Mouse (Mus musculus) cerebellum, adult 2 months (tissue): ENCODE measurements around the gene Megf11.

Experiments
- CTCF ChIP-seq: fragments of 200-500 bp; IDR thresholded peaks from 2 replicates; pipeline ENCODE4 v1.5.1; 2011; ENCODE audit warnings: low read depth, mild to moderate bottlenecking, control low read depth, low read length, moderate library complexity, borderline replicate concordance; ENCODE audit not compliant: insufficient read depth
- POLR2A ChIP-seq: fragments of 200-500 bp; IDR thresholded peaks from 2 replicates; pipeline ENCODE4 v1.6.1; 2011; ENCODE audit warnings: low read length, control low read depth, borderline replicate concordance; ENCODE audit not compliant: insufficient read depth

- no peak for TF ChIP-seq CTCF
- TF ChIP-seq POLR2A = no peak
Measured at GRCm38 (mm10) chr9:64612121-64612983, 226.9 kb downstream of the Megf11 start.
